Mouse (Mus musculus) liver, embryonic 14.5 days (tissue): Measurements from ENCODE around the gene Ntm. TPM values are rescaled to one million over a fixed set of nuclear protein-coding genes. Genes with fewer than 3 reads are reported as not detected.

Source experiments
- ATAC-seq: fragments of 200-750 bp; cut with Nextera tagmentation; 2 replicates; pipeline ENCODE4 v1.8.0; 2017; ENCODE audit warnings: moderate number of reproducible peaks, mild to moderate bottlenecking, moderate library complexity; ENCODE audit not compliant: insufficient read depth
- DNase-seq, 3 experiments: peaks; one replicate each; pipeline ENCODE4 v3.0.0-alpha.2; 2012 to 2013; ENCODE audit warnings: low read depth in 3 of 3, low spot score in 3 of 3
- H3K27ac ChIP-seq: fragments of 300-500 bp; sonication (generic); 2 replicates; pipeline ENCODE4 v1.5.1; 2014; ENCODE audit warnings: moderate library complexity, mild to moderate bottlenecking, control low read depth, inconsistent platforms
- H3K27me3 ChIP-seq: fragments of 300-500 bp; sonication (generic); 2 replicates; pipeline ENCODE4 v1.6.1; 2014; ENCODE audit warnings: mild to moderate bottlenecking, low read length, moderate library complexity; ENCODE audit not compliant: control insufficient read depth, insufficient read depth
- H3K36me3 ChIP-seq: fragments of 300-500 bp; sonication (generic); replicated peaks from 2 replicates; pipeline ENCODE4 v1.6.1; 2014; ENCODE audit warnings: low read depth; ENCODE audit not compliant: control insufficient read depth, insufficient read depth
- H3K4me1 ChIP-seq, 2 experiments: fragments of 200-500 bp in 1 of 2; fragments of 300-500 bp in 1 of 2; sonication (generic) in 1 of 2; replicated peaks; 2 replicates each; pipeline ENCODE4 v1.6.1; 2012 to 2014; ENCODE audit warnings: antibody characterized with exemption in 1 of 2, inconsistent platforms in 1 of 2, low read length in 1 of 2; ENCODE audit not compliant: control insufficient read depth in 2 of 2, insufficient read depth in 2 of 2
- H3K4me2 ChIP-seq: fragments of 300-500 bp; sonication (generic); 2 replicates; pipeline ENCODE4 v1.6.1; 2014; ENCODE audit warnings: low read depth, mild to moderate bottlenecking, control low read depth, moderate library complexity
- H3K4me3 ChIP-seq, 2 experiments: fragments of 200-500 bp in 1 of 2; fragments of 300-500 bp in 1 of 2; sonication (generic) in 1 of 2; 2 replicates each; pipeline ENCODE4 v1.5.1; 2012 to 2014; ENCODE audit warnings: low read depth in 2 of 2, low read length in 2 of 2, mild to moderate bottlenecking in 2 of 2, control low read depth in 1 of 2, inconsistent platforms in 1 of 2, moderate library complexity in 1 of 2; ENCODE audit not compliant: insufficient read depth in 1 of 2
- H3K9ac ChIP-seq: fragments of 300-500 bp; sonication (generic); replicated peaks from 2 replicates; pipeline ENCODE4 v1.6.1; 2014; ENCODE audit warnings: mild to moderate bottlenecking, control low read depth, moderate library complexity
- H3K9me3 ChIP-seq: fragments of 300-500 bp; sonication (generic); 2 replicates; pipeline ENCODE4 v1.6.1; 2016; ENCODE audit warnings: low read length, mixed read lengths; ENCODE audit not compliant: control insufficient read depth
- CTCF ChIP-seq: IDR thresholded peaks from 2 replicates; pipeline ENCODE4 v1.5.1; 2016; ENCODE audit warnings: antibody characterized with exemption, low read depth, control low read depth
- EP300 ChIP-seq: IDR thresholded peaks from 2 replicates; pipeline ENCODE4 v1.6.1; 2016; ENCODE audit warnings: antibody characterized with exemption, low read depth
- WGBS: fragments of 180-500 bp; shearing (Covaris S2); extraction: QIAGEN DNeasy Blood & Tissue Kit; methylation state at CpG from one replicate; pipeline ENCODE4 v1.1.7; 2014; ENCODE audit not compliant: insufficient replicate concordance; 5-methylcytosine and 5-hydroxymethylcytosine counted together
- polyA plus RNA-seq, 2 experiments: library from polyadenylated mRNA; depleted of rRNA in 1 of 2; stranded (reverse) in 1 of 2; unstranded in 1 of 2; fragments of >200 nt; fragmentation: Nextera tagmentation in 1 of 2; extraction: Ambion mirVana in 1 of 2; gene quantifications; 2 replicates each; pipeline versions ENCODE4 v1.2.1 to v1.2.3; 2012 to 2014

Ntm gene
- polyA plus RNA-seq, 2 experiments, result 0.21 to 0.30 TPM

GRCm38 (mm10) chr9:29216528-29216927 lies 746.4 kb downstream of the Ntm start:
- no peak for DNase-seq
- no peaks in the 10 kb centered on the region for H3K36me3 ChIP-seq
- ATAC-seq, result no peak
- H3K4me1 ChIP-seq, result no peaks in the 10 kb centered on the region
- H3K9me3 ChIP-seq, result no peaks in the 10 kb centered on the region
- no peak overlapping the region for H3K4me3 ChIP-seq
- no peaks in the 10 kb centered on the region for H3K27me3 ChIP-seq
- no peak overlapping the region for H3K27ac ChIP-seq
- WGBS, result 71% methylated on average over 8 of the region's 8 CpGs
- TF ChIP-seq EP300 (no peak), CTCF (no peak)
- no peak overlapping the region for H3K4me2 ChIP-seq
- no peak overlapping the region for H3K9ac ChIP-seq

GRCm38 (mm10) chr9:29215796-29216195 lies 747.1 kb downstream of the Ntm start:
- no peaks in the 10 kb centered on the region for H3K9me3 ChIP-seq
- no peaks in the 10 kb centered on the region for H3K27me3 ChIP-seq
- H3K4me2 ChIP-seq, result no peak overlapping the region
- DNase-seq (no peak), ATAC-seq (no peak)
- H3K27ac ChIP-seq, result no peak overlapping the region
- TF ChIP-seq CTCF (no peak), EP300 (no peak)
- H3K36me3 ChIP-seq, result no peaks in the 10 kb centered on the region
- no peaks in the 10 kb centered on the region for H3K4me1 ChIP-seq
- no peak overlapping the region for H3K9ac ChIP-seq
- H3K4me3 ChIP-seq, result no peak overlapping the region
- 48% methylated on average over 2 of the region's 2 CpGs for WGBS

GRCm38 (mm10) chr9:29215241-29215640 lies 747.7 kb downstream of the Ntm start:
- Histone ChIP-seq H3K4me2 (no peak overlapping the region), H3K27me3 (no peaks in the 10 kb centered on the region), H3K4me3 (no peak overlapping the region), H3K36me3 (no peaks in the 10 kb centered on the region), H3K27ac (no peak overlapping the region), H3K9me3 (no peaks in the 10 kb centered on the region), H3K4me1 (no peaks in the 10 kb centered on the region), H3K9ac (no peak overlapping the region)
- TF ChIP-seq CTCF (no peak), EP300 (no peak)
- WGBS, result 35% methylated on average over 1 of the region's 1 CpGs
- no peak for ATAC-seq
- no peak for DNase-seq

- Histone ChIP-seq H3K27ac (no peak overlapping the region), H3K4me3 (no peak overlapping the region), H3K27me3 (no peaks in the 10 kb centered on the region), H3K4me2 (no peak overlapping the region), H3K9me3 (no peaks in the 10 kb centered on the region), H3K36me3 (no peaks in the 10 kb centered on the region), H3K4me1 (no peaks in the 10 kb centered on the region), H3K9ac (no peak overlapping the region)
- DNase-seq (no peak), ATAC-seq (no peak)
- WGBS, result 56% methylated on average over 2 of the region's 2 CpGs
- TF ChIP-seq CTCF (no peak), EP300 (no peak)
Measured at GRCm38 (mm10) chr9:29209243-29209642, 753.7 kb downstream of the Ntm start.

- Histone ChIP-seq H3K27ac (no peak overlapping the region), H3K36me3 (no peaks in the 10 kb centered on the region), H3K4me3 (no peak overlapping the region), H3K4me1 (no peaks in the 10 kb centered on the region), H3K9ac (no peak overlapping the region), H3K27me3 (no peaks in the 10 kb centered on the region), H3K9me3 (no peaks in the 10 kb centered on the region), H3K4me2 (no peak overlapping the region)
- no peak for DNase-seq
- TF ChIP-seq CTCF, result no peak
- TF ChIP-seq EP300, result no peak
- WGBS, result 58% methylated on average over 5 of the region's 5 CpGs
- ATAC-seq, result no peak
Measured at GRCm38 (mm10) chr9:29208142-29208541, 754.8 kb downstream of the Ntm start.

- Histone ChIP-seq H3K4me3 (no peak overlapping the region), H3K4me1 (no peaks in the 10 kb centered on the region), H3K27me3 (no peaks in the 10 kb centered on the region), H3K9ac (no peak overlapping the region), H3K9me3 (no peaks in the 10 kb centered on the region), H3K36me3 (no peaks in the 10 kb centered on the region), H3K4me2 (no peak overlapping the region), H3K27ac (no peak overlapping the region)
- no peak for TF ChIP-seq EP300
- TF ChIP-seq CTCF, result no peak
- DNase-seq, result no peak
- no peak for ATAC-seq
- WGBS, result 53% methylated on average over 4 of the region's 4 CpGs
Measured at GRCm38 (mm10) chr9:29205680-29206079, 757.3 kb downstream of the Ntm start.
